Mouse (Mus musculus) neural tube, embryonic 11.5 days (tissue): ENCODE measurements around the gene Cops3. TPM values are rescaled to one million over a fixed set of nuclear protein-coding genes. Genes with fewer than 3 reads are reported as not detected.
A peak's percentile ranks its signal among the peaks of the same experiment; 100 is the strongest.

ENCODE experiments used
- ATAC-seq: fragments of 200-750 bp; cut with Nextera tagmentation; 2 replicates; pipeline ENCODE4 v1.8.0; 2017; ENCODE audit warnings: moderate number of reproducible peaks, mild to moderate bottlenecking, moderate TSS enrichment, moderate library complexity; ENCODE audit not compliant: insufficient read depth, low FRiP score, low TSS enrichment
- DNase-seq: peaks from one replicate; pipeline ENCODE4 v3.0.0-alpha.2; 2015; ENCODE audit warnings: low spot score
- H3K27ac ChIP-seq: fragments of 300-500 bp; sonication (generic); 2 replicates; pipeline ENCODE4 v1.5.1; 2014; ENCODE audit warnings: low read depth, mild to moderate bottlenecking, low read length
- H3K27me3 ChIP-seq: fragments of 300-500 bp; sonication (generic); 2 replicates; pipeline ENCODE4 v1.6.1; 2014; ENCODE audit warnings: mild to moderate bottlenecking, low read length, mixed read lengths; ENCODE audit not compliant: control insufficient read depth, insufficient read depth
- H3K36me3 ChIP-seq: fragments of 300-500 bp; sonication (generic); 2 replicates; pipeline ENCODE4 v1.6.1; 2014; ENCODE audit warnings: mild to moderate bottlenecking, low read length, moderate library complexity, mixed read lengths; ENCODE audit not compliant: control insufficient read depth, insufficient read depth
- H3K4me1 ChIP-seq: fragments of 300-500 bp; sonication (generic); 2 replicates; pipeline ENCODE4 v1.6.1; 2014; ENCODE audit warnings: low read length, mixed read lengths; ENCODE audit not compliant: control insufficient read depth, insufficient read depth
- H3K4me2 ChIP-seq: fragments of 300-500 bp; sonication (generic); 2 replicates; pipeline ENCODE4 v1.6.1; 2014; ENCODE audit warnings: low read depth, mild to moderate bottlenecking, moderate library complexity
- H3K4me3 ChIP-seq: fragments of 300-500 bp; sonication (generic); 2 replicates; pipeline ENCODE4 v1.5.1; 2014; ENCODE audit warnings: low read depth, low read length
- H3K9ac ChIP-seq: fragments of 300-500 bp; sonication (generic); 2 replicates; pipeline ENCODE4 v1.6.1; 2014; ENCODE audit warnings: mild to moderate bottlenecking, low read length
- H3K9me3 ChIP-seq: fragments of 300-500 bp; sonication (generic); 2 replicates; pipeline ENCODE4 v1.6.1; 2016; ENCODE audit warnings: low read length; ENCODE audit not compliant: control insufficient read depth
- WGBS: fragments of 180-500 bp; shearing (Covaris S2); extraction: QIAGEN DNeasy Blood & Tissue Kit; methylation state at CpG from one replicate; pipeline ENCODE4 v1.1.7; 2014; 5-methylcytosine and 5-hydroxymethylcytosine counted together
- polyA plus RNA-seq: library from polyadenylated mRNA; unstranded; fragments of >200 nt; fragmentation: Nextera tagmentation; extraction: Ambion mirVana; gene quantifications from 2 replicates; pipeline ENCODE4 v1.2.1, GENCODE M21; 2014

Cops3 gene
- 247 and 252 TPM in 2 replicates for polyA plus RNA-seq

- Histone ChIP-seq H3K4me2 (peak within 1 kb of the TSS; percentile 64), H3K27me3 (no peaks in the 10 kb centered on the region), H3K9ac (peak within 1 kb of the TSS; percentile 96), H3K27ac (peak within 1 kb of the TSS; percentile 92), H3K36me3 (peaks cover 2% of the 10 kb centered on the region; the same call in 1 of the 2 replicates), H3K4me3 (peak within 1 kb of the TSS; percentile 92), H3K4me1 (peaks cover 13% of the 10 kb centered on the region; the same call in 1 of the 2 replicates), H3K9me3 (no peaks in the 10 kb centered on the region)
- ATAC-seq, result peak; percentile 95
- peak; percentile 95 for DNase-seq
- 1% methylated on average over 43 of the region's 43 CpGs for WGBS
Measured at GRCm38 (mm10) chr11:59839459-59840126, at the start of gene Cops3. Gene Cops3, minus strand, starts transcription at chr11:59839838.

DNA sequence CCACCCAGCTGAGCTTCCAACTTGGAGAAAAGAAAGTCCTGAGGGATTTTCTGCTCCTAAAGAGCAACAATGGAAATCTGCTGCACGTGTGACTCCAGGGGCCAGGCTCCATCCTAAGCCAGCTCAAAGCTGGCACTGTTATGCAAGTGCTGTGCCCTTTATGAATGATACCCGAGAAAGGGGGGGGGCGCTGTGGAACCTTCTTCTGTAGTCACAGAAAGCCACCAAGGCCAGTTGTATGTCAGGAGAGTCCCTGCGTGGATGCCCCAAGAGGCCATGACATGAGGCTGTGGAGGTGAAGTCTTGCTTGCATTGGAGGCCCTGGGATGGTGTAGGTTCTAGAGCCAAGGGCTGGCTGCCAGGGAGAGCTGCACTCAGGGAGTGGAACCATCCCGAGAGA, 48.5 kb upstream of the Cops3 start:
- ATAC-seq (no peak), DNase-seq (no peak)
- no peaks in the 10 kb centered on the region for H3K27me3 ChIP-seq
- no peaks in the 10 kb centered on the region for H3K36me3 ChIP-seq
- no peak overlapping the region for H3K4me3 ChIP-seq
- 74% methylated on average over 5 of the region's 5 CpGs for WGBS
- no peaks in the 10 kb centered on the region for H3K9me3 ChIP-seq
- H3K27ac ChIP-seq, result no peak overlapping the region
- H3K4me1 ChIP-seq, result no peaks in the 10 kb centered on the region
- no peak overlapping the region for H3K4me2 ChIP-seq
- H3K9ac ChIP-seq, result no peak overlapping the region

- no peak overlapping the region for H3K4me3 ChIP-seq
- no peak overlapping the region for H3K9ac ChIP-seq
- DNase-seq (no peak), ATAC-seq (no peak)
- H3K4me2 ChIP-seq, result no peak overlapping the region
- H3K27me3 ChIP-seq, result no peaks in the 10 kb centered on the region
- no peaks in the 10 kb centered on the region for H3K4me1 ChIP-seq
- no peaks in the 10 kb centered on the region for H3K36me3 ChIP-seq
- WGBS, result 63% methylated on average over 1 of the region's 1 CpGs
- no peaks in the 10 kb centered on the region for H3K9me3 ChIP-seq
- H3K27ac ChIP-seq, result no peak overlapping the region
Measured at GRCm38 (mm10) chr11:59886952-59887351, 47.3 kb upstream of the Cops3 start.

GRCm38 (mm10) chr11:59885217-59885986, 45.8 kb upstream of the Cops3 start:
- DNase-seq, result peak; percentile 18
- Histone ChIP-seq H3K4me2 (no peak overlapping the region), H3K27me3 (no peaks in the 10 kb centered on the region), H3K27ac (no peak overlapping the region), H3K36me3 (no peaks in the 10 kb centered on the region), H3K4me3 (no peak overlapping the region), H3K4me1 (no peaks in the 10 kb centered on the region), H3K9ac (no peak overlapping the region), H3K9me3 (no peaks in the 10 kb centered on the region)
- 63% methylated on average over 17 of the region's 17 CpGs for WGBS
- ATAC-seq, result no peak

- Histone ChIP-seq H3K4me2 (no peak overlapping the region), H3K9me3 (no peaks in the 10 kb centered on the region), H3K27me3 (no peaks in the 10 kb centered on the region), H3K4me3 (no peak overlapping the region), H3K9ac (peak overlapping the region; percentile 35; the same call in 1 of the 2 replicates), H3K27ac (no peak overlapping the region), H3K36me3 (peaks cover 2% of the 10 kb centered on the region), H3K4me1 (no peaks in the 10 kb centered on the region; the same call in 1 of the 2 replicates)
- DNase-seq (peak; percentile 83), ATAC-seq (peak; percentile 48; the same call in 1 of the 2 replicates)
- 25% methylated on average over 2 of the region's 2 CpGs for WGBS
Measured at GRCm38 (mm10) chr11:59880031-59880430, 40.4 kb upstream of the Cops3 start.

DNA sequence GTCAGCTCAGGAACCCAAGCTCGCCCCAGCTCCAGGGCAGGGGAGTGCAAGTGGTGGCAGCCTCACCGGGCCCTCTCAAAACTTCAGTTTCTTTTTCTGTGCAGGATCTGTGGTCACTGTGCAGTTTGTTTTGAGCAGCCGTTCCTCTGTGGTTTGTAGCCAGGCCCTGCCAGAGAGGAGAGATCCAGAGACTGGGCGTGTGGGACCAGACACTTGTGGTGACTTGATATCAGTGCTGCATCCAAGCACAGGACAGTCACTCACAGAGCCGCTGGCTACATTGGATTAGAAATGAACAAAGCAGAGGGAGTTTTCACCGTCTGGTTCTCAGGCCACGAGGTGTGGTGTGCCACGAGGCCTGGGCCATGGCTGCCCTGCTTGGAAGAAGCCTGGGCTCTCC, 32.5 kb upstream of the Cops3 start:
- no peak overlapping the region for H3K27ac ChIP-seq
- H3K36me3 ChIP-seq, result peaks cover 2% of the 10 kb centered on the region
- WGBS, result 84% methylated on average over 8 of the region's 8 CpGs
- H3K4me2 ChIP-seq, result no peak overlapping the region
- H3K4me1 ChIP-seq, result no peaks in the 10 kb centered on the region
- no peak overlapping the region for H3K9ac ChIP-seq
- no peaks in the 10 kb centered on the region for H3K27me3 ChIP-seq
- no peak for ATAC-seq
- no peaks in the 10 kb centered on the region for H3K9me3 ChIP-seq
- no peak overlapping the region for H3K4me3 ChIP-seq
- DNase-seq, result no peak

GRCm38 (mm10) chr11:59864316-59864715, 24.7 kb upstream of the Cops3 start:
- no peak for ATAC-seq

DNA sequence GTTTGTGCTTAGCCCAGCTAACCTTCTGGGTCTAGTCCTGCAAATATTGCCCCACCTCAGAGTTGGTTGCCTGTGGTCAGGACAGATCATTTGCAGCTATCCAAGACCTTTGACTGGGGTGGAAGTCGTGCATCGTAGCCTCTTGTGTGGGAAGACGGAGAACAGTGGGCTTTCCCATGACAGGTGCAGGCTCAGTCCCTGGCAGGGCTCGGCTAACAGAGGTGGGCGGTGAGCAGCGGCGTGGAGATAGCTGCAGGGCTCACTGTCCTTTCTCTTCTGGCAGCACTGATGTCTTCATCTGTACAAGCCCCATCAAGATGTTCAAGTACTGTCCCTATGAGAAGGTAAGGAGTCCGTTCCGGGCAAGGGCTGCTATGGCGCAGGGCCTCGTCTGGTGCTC, 20.8 kb upstream of the Cops3 start:
- WGBS, result 88% methylated on average over 11 of the region's 11 CpGs
- Histone ChIP-seq H3K9ac (no peak overlapping the region), H3K4me3 (no peak overlapping the region), H3K4me1 (no peaks in the 10 kb centered on the region), H3K27me3 (no peaks in the 10 kb centered on the region), H3K4me2 (no peak overlapping the region), H3K36me3 (peaks cover 2% of the 10 kb centered on the region; the same call in 1 of the 2 replicates), H3K9me3 (no peaks in the 10 kb centered on the region), H3K27ac (no peak overlapping the region)
- no peak for ATAC-seq
- DNase-seq, result no peak

More at GRCm38 (mm10) chr11:59864316-59864715, 24.7 kb upstream of the Cops3 start:
- Histone ChIP-seq H3K4me3 (no peak overlapping the region), H3K4me1 (no peaks in the 10 kb centered on the region), H3K27ac (no peak overlapping the region), H3K9ac (no peak overlapping the region), H3K4me2 (no peak overlapping the region), H3K36me3 (peaks cover 2% of the 10 kb centered on the region; the same call in 1 of the 2 replicates), H3K27me3 (no peaks in the 10 kb centered on the region), H3K9me3 (no peaks in the 10 kb centered on the region)
- WGBS, result 90% methylated on average over 6 of the region's 6 CpGs
- DNase-seq, result no peak
